Mouse (Mus musculus) gastrocnemius, adult 8-10 months (tissue): ENCODE data around the gene Pdgfd. TPM values are rescaled to one million over a fixed set of nuclear protein-coding genes. Genes with fewer than 3 reads are reported as not detected.

Source experiments
- total RNA-seq, 4 experiments: library from RNA; stranded (reverse); gene quantifications; 2 replicates each; pipeline ENCODE4 v1.2.4; 2022

The Pdgfd gene
- total RNA-seq, 4 experiments from 2014 or later, result 2.3 to 3.3 (median 2.8) TPM

Other genes starting within 250 kb of the Pdgfd start
- not detected for gene Ddi1, start 101.3 kb downstream of the Pdgfd start, total RNA-seq